Mouse (Mus musculus): Measurements from ENCODE around the gene Podnl1. TPM values are rescaled to one million over a fixed set of nuclear protein-coding genes. Genes with fewer than 3 reads are reported as not detected.

Gene Podnl1
- total RNA-seq, 4 experiments from 2014 or later = not detected

GRCm38 (mm10) chr8:84126742-84127141, 953 bp downstream of the Podnl1 start:
- DNase-seq (ENCODE audit: low spot score in 2 of 2) = no peak

GRCm38 (mm10) chr8:84127202-84127901, 1.6 kb downstream of the Podnl1 start:
- no peak for DNase-seq (ENCODE audit: low spot score in 2 of 2)

- no peak for DNase-seq (ENCODE audit: low spot score in 2 of 2)
Observed at GRCm38 (mm10) chr8:84128277-84128676, 2.5 kb downstream of the Podnl1 start.

- peak in 1 of 2 experiments; percentile 24 for DNase-seq (ENCODE audit: low spot score in 2 of 2)
Observed at GRCm38 (mm10) chr8:84130806-84131205, 5.0 kb downstream of the Podnl1 start.

- no peak for DNase-seq (ENCODE audit: low spot score in 2 of 2)
Observed at GRCm38 (mm10) chr8:84132225-84132624, 6.4 kb downstream of the Podnl1 start.

- DNase-seq (ENCODE audit: low spot score in 2 of 2) = no peak
Observed at GRCm38 (mm10) chr8:84137848-84138247, 12.1 kb downstream of the Podnl1 start.

- DNase-seq (ENCODE audit: low spot score in 2 of 2) = no peak
Observed at GRCm38 (mm10) chr8:84140838-84141237, 15.0 kb downstream of the Podnl1 start.

- no peak for DNase-seq (ENCODE audit: low spot score in 2 of 2)
Observed at GRCm38 (mm10) chr8:84144636-84145245, 19.0 kb downstream of the Podnl1 start.

- DNase-seq (ENCODE audit: low spot score in 2 of 2) = no peak
Observed at GRCm38 (mm10) chr8:84147324-84147766, 21.6 kb downstream of the Podnl1 start.

- DNase-seq (ENCODE audit: low spot score in 2 of 2) = peak; percentile 84 to 92
Observed at GRCm38 (mm10) chr8:84147769-84148530, 22.2 kb downstream of the Podnl1 start, which contains the start of the genes Cc2d1a and 4930432K21Rik. Cc2d1a (minus strand) TSS chr8:84147936. 4930432K21Rik (plus strand) TSS chr8:84148025.

- no peak for DNase-seq (ENCODE audit: low spot score in 2 of 2)
Observed at GRCm38 (mm10) chr8:84148531-84148850, 22.7 kb downstream of the Podnl1 start.

GRCm38 (mm10) chr8:84149181-84149580, 23.4 kb downstream of the Podnl1 start:
- no peak for DNase-seq (ENCODE audit: low spot score in 2 of 2)

GRCm38 (mm10) chr8:84157620-84158019, 31.8 kb downstream of the Podnl1 start:
- no peak for DNase-seq (ENCODE audit: low spot score in 2 of 2)

GRCm38 (mm10) chr8:84167696-84168095, 41.9 kb downstream of the Podnl1 start:
- DNase-seq (ENCODE audit: low spot score in 2 of 2) = no peak

GRCm38 (mm10) chr8:84170096-84170495, 44.3 kb downstream of the Podnl1 start:
- no peak for DNase-seq (ENCODE audit: low spot score in 2 of 2)

- no peak for DNase-seq (ENCODE audit: low spot score in 2 of 2)
Observed at GRCm38 (mm10) chr8:84173861-84174260, 48.1 kb downstream of the Podnl1 start.

GRCm38 (mm10) chr8:84176560-84176959, 50.8 kb downstream of the Podnl1 start:
- no peak for DNase-seq (ENCODE audit: low spot score in 2 of 2)

GRCm38 (mm10) chr8:84177405-84177804, 51.6 kb downstream of the Podnl1 start:
- no peak for DNase-seq (ENCODE audit: low spot score in 2 of 2)

- no peak for DNase-seq (ENCODE audit: low spot score in 2 of 2)
Observed at GRCm38 (mm10) chr8:84178592-84178991, 52.8 kb downstream of the Podnl1 start.

- no peak for DNase-seq (ENCODE audit: low spot score in 2 of 2)
Observed at GRCm38 (mm10) chr8:84179946-84180345, 54.2 kb downstream of the Podnl1 start.

- no peak for DNase-seq (ENCODE audit: low spot score in 2 of 2)
Observed at GRCm38 (mm10) chr8:84180530-84181190, 54.9 kb downstream of the Podnl1 start.
